In genomic region chr12:95734075-95734474, GRCm38 (mm10) we compare ENCODE assay signal across 22 mouse cellular contexts. TPM values are rescaled to one million over a fixed set of nuclear protein-coding genes. Genes with fewer than 3 reads are reported as not detected.
A peak's percentile ranks its signal among the peaks of the same experiment; 100 is the strongest.
DNase-seq lines count a peak whose midpoint lies in the region; ATAC-seq and TF ChIP-seq lines count a peak whose summit lies in the region.
"Had no signal": no experiment of that assay in that cellular context is flagged by ENCODE, and none has a peak within 500 bp of the region (broad histone marks: within the 10 kb centered on the region; RNA-seq: fewer than 3 reads in every experiment).

No protein-coding gene starts in this region.

- no peak for DNase-seq in heart, postnatal 10 days
- DNase-seq in limb, embryonic 14.5 days (ENCODE audit: low spot score) = no peak
- DNase-seq in limb, embryonic 10.5 days (ENCODE audit: low spot score) = no peak
- no peak for DNase-seq in MN1 (ENCODE audit: low spot score)
- no peak for DNase-seq in frontal cortex, postnatal 36 days (ENCODE audit: low spot score in 2 of 2)
- DNase-seq: adrenal gland, adult 8-10 months; adrenal gland, postnatal 36 days; B cell, adult 2 months; cerebellum, adult 2 months; cerebellum, postnatal 10 days; gastrocnemius, postnatal 14 days; heart, adult 2 months; kidney, adult 8-10 months had no signal

- no peak overlapping the region for H3ac ChIP-seq in C2C12 (ENCODE audit: control insufficient read depth, insufficient read length, low read depth)

- no peak for ATAC-seq in heart, embryonic 13.5 days (ENCODE audit: extremely low read depth, insufficient number of reproducible peaks, low FRiP score, low TSS enrichment)
- ATAC-seq in limb, embryonic 14.5 days (ENCODE audit: low FRiP score, low read depth) = 0 out of 2 replicates have a peak, but pooled peaks have one; percentile 39
- ATAC-seq: forebrain, embryonic 13.5 days; inflammation-experienced regulatory T-cells, adult 6 months; intestine, postnatal 0 days had no signal

- H3K79me3 ChIP-seq in C2C12 (ENCODE audit: low read depth) = peaks cover 14% of the 10 kb centered on the region

- no peak for TF ChIP-seq CTCF in C2C12 (IDR thresholded peaks at IDR 0.05; ENCODE audit: control insufficient read depth, insufficient read depth, insufficient read length)
- TF ChIP-seq CTCF in embryonic fibroblast, embryonic 13.5 days (IDR thresholded peaks at IDR 0.05; ENCODE audit: borderline replicate concordance, insufficient read depth, low read length) = no peak

- peaks cover 17% of the 10 kb centered on the region for H3K36me3 ChIP-seq in heart, embryonic 13.5 days
- peaks cover 21% of the 10 kb centered on the region for H3K36me3 ChIP-seq in limb, embryonic 14.5 days (ENCODE audit: control insufficient read depth, insufficient read depth, low read length)
- no peaks in the 10 kb centered on the region for H3K36me3 ChIP-seq in limb, embryonic 10.5 days
- H3K36me3 ChIP-seq in C2C12 (ENCODE audit: control insufficient read depth, insufficient read depth) = peaks cover 15% of the 10 kb centered on the region
- H3K36me3 ChIP-seq: hindbrain, embryonic 15.5 days had no signal

- H3K27me3 ChIP-seq in heart, embryonic 13.5 days (replicated peaks) = no peaks in the 10 kb centered on the region
- H3K27me3 ChIP-seq in limb, embryonic 14.5 days (ENCODE audit: control insufficient read depth, insufficient read depth, low read length) = no peaks in the 10 kb centered on the region
- no peaks in the 10 kb centered on the region for H3K27me3 ChIP-seq in limb, embryonic 10.5 days (ENCODE audit: low read depth, poor library complexity, severe bottlenecking)
- no peaks in the 10 kb centered on the region for H3K27me3 ChIP-seq in C2C12 (ENCODE audit: control insufficient read depth, insufficient read depth, insufficient read length)
- H3K27me3 ChIP-seq: forebrain, embryonic 13.5 days; hindbrain, embryonic 15.5 days had no signal

- no peaks in the 10 kb centered on the region for H3K9me3 ChIP-seq in heart, embryonic 13.5 days
- no peaks in the 10 kb centered on the region for H3K9me3 ChIP-seq in limb, embryonic 14.5 days (ENCODE audit: control insufficient read depth, low read length)
- no peaks in the 10 kb centered on the region for H3K9me3 ChIP-seq in limb, embryonic 10.5 days (replicated peaks)
- H3K9me3 ChIP-seq: forebrain, embryonic 13.5 days; hindbrain, embryonic 15.5 days had no signal

- H3K9ac ChIP-seq in heart, embryonic 13.5 days = no peak overlapping the region
- no peak overlapping the region for H3K9ac ChIP-seq in limb, embryonic 14.5 days (ENCODE audit: low read depth, low read length, severe bottlenecking)
- H3K9ac ChIP-seq: forebrain, embryonic 13.5 days; hindbrain, embryonic 15.5 days had no signal

- TF ChIP-seq POLR2A in limb, embryonic 14.5 days (IDR thresholded peaks at IDR 0.05; ENCODE audit: borderline replicate concordance, extremely low read depth, insufficient read depth, insufficient read length) = no peak
- TF ChIP-seq POLR2A in embryonic fibroblast, embryonic 13.5 days (IDR thresholded peaks at IDR 0.05; ENCODE audit: low read depth, low read length) = no peak

- peaks cover 85% of the 10 kb centered on the region for H3K79me2 ChIP-seq in C2C12 (ENCODE audit: control insufficient read depth, insufficient read depth)

- no peak overlapping the region for H3K4me3 ChIP-seq in heart, embryonic 13.5 days
- no peak overlapping the region for H3K4me3 ChIP-seq in limb, embryonic 14.5 days (replicated peaks; ENCODE audit: low read length)
- no peak overlapping the region for H3K4me3 ChIP-seq in limb, embryonic 10.5 days
- no peak overlapping the region for H3K4me3 ChIP-seq in C2C12 (ENCODE audit: insufficient read depth, poor library complexity, severe bottlenecking)
- H3K4me3 ChIP-seq in embryonic fibroblast, embryonic 13.5 days (ENCODE audit: insufficient read depth, low read length) = no peak overlapping the region
- H3K4me3 ChIP-seq: forebrain, embryonic 13.5 days; heart, adult 2 months; hindbrain, embryonic 15.5 days had no signal

- H3K4me2 ChIP-seq in heart, embryonic 13.5 days = no peak overlapping the region
- H3K4me2 ChIP-seq in limb, embryonic 14.5 days (replicated peaks; ENCODE audit: low read depth, low read length, severe bottlenecking) = no peak overlapping the region
- H3K4me2 ChIP-seq: forebrain, embryonic 13.5 days; heart, embryonic 11.5 days; hindbrain, embryonic 15.5 days had no signal

- peaks cover 75% of the 10 kb centered on the region for H3K4me1 ChIP-seq in heart, embryonic 13.5 days
- peaks cover 6% of the 10 kb centered on the region for H3K4me1 ChIP-seq in limb, embryonic 14.5 days (ENCODE audit: control insufficient read depth, insufficient read depth, low read length)
- no peaks in the 10 kb centered on the region for H3K4me1 ChIP-seq in limb, embryonic 10.5 days
- H3K4me1 ChIP-seq in embryonic fibroblast, embryonic 13.5 days (ENCODE audit: control insufficient read depth, insufficient read depth, low read length) = peaks cover 4% of the 10 kb centered on the region; the same call in 1 of the 2 replicates

- WGBS in heart, embryonic 13.5 days = 3% methylated on average over 1 of the region's 1 CpGs
- WGBS in limb, embryonic 14.5 days = 72% methylated on average over 1 of the region's 1 CpGs
- WGBS in limb, embryonic 10.5 days = 83% methylated on average over 1 of the region's 1 CpGs

- intact Hi-C loops in heart, postnatal 10 days (cut with DNase I) = no loop called here

- H3K27ac ChIP-seq in heart, embryonic 13.5 days (replicated peaks) = peak overlapping the region; percentile 3; the same call in 1 of the 2 replicates
- H3K27ac ChIP-seq in limb, embryonic 14.5 days (replicated peaks; ENCODE audit: low read depth, low read length) = no peak overlapping the region
- H3K27ac ChIP-seq in limb, embryonic 10.5 days = no peak overlapping the region
- peak overlapping the region; percentile 6; the same call in 1 of the 2 replicates for H3K27ac ChIP-seq in embryonic fibroblast, embryonic 13.5 days (ENCODE audit: insufficient read depth, low read length)
- H3K27ac ChIP-seq: forebrain, embryonic 13.5 days; heart, adult 2 months; hindbrain, embryonic 15.5 days had no signal

TF ChIP-seq in C2C12, 6 proteins besides CTCF, POLR2A, EP300 and RAD21:
- peak; percentile 72 for TF ChIP-seq MYOD1 (IDR thresholded peaks at IDR 0.05; ENCODE audit: control insufficient read depth, insufficient read length, low read depth)
- TF ChIP-seq CEBPB (IDR thresholded peaks at IDR 0.05; ENCODE audit: low read depth) = no peak
- no peak for TF ChIP-seq MAX (IDR thresholded peaks at IDR 0.05)

RNA-seq across cellular contexts. Expression of gene Flrt2, which starts 42.0 kb away (rescaled TPM):
- 24.4 and 26.5 TPM in 2 replicates for polyA plus RNA-seq in heart, embryonic 13.5 days (2015; fragmentation: Nextera tagmentation; extraction: Ambion mirVana)
- 10 to 100 TPM; 11.8 to 18.0 TPM for total RNA-seq in heart, postnatal 10 days (2021)
- 32.9 and 38.4 TPM in 2 replicates for polyA plus RNA-seq in limb, embryonic 14.5 days (2012; rRNA removed)
- polyA plus RNA-seq in limb, embryonic 14.5 days (2014; fragmentation: Nextera tagmentation; extraction: Ambion mirVana) = 57.1 and 67.1 TPM in 2 replicates
- polyA plus RNA-seq in limb, embryonic 10.5 days (2016; fragmentation: Nextera tagmentation; extraction: Ambion mirVana) = 12.1 and 15.2 TPM in 2 replicates
- 7.6 TPM for polyA plus RNA-seq in C2C12 (2012; fragmentation: generic; extraction: Trizol)
- polyA plus RNA-seq in embryonic fibroblast, embryonic 13.5 days (2011; ENCODE audit: insufficient read length, low read depth, missing spikeins) = 90.6 and 94.9 TPM in 2 replicates
- total RNA-seq: MEL had no signal

Comparison
In these comparisons a context has a peak if more than half of its experiments do, and no peak if none do; other contexts are left out.
1. H3K27ac ChIP-seq: peak in heart, embryonic 13.5 days (single experiment) and embryonic fibroblast, embryonic 13.5 days (single experiment); none in limb, embryonic 14.5 days (single experiment) and limb, embryonic 10.5 days (single experiment).